Mouse (Mus musculus): ENCODE data around the gene Camkmt. TPM values are rescaled to one million over a fixed set of nuclear protein-coding genes. Genes with fewer than 3 reads are reported as not detected.

Gene Camkmt
- polyA plus RNA-seq, 1 experiment from 2014 or later, result 20.2 TPM

DNA sequence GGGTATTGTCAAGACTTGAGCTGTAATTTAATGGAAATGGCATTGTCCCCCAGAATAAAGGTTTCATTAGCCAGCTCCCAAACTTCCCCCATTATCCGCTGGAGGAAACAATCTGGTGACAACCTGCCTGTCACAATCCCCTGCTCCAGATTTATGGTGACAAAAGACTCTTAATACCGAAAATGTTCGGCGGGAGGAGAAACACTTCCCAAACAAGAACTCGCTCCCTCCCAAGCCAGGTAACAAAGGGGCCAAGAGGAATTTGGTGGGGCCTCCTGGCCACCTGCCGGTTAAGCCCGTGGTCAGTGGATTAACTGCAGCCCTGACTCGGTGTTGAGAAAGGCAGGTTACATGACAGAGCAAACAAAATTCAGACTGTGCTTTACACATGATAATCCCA is 383.5 kb downstream of the Camkmt start:
- Histone ChIP-seq H3K27ac (ENCODE audit: low read length) (no peak overlapping the region), H3K9ac (replicated peaks; ENCODE audit: low read depth, low read length) (no peak overlapping the region), H3K27me3 (replicated peaks; ENCODE audit: control insufficient read depth, insufficient read depth, low read length) (peaks cover 44% of the 10 kb centered on the region), H3K4me3 (replicated peaks; ENCODE audit: low read length) (no peak overlapping the region), H3K4me2 (ENCODE audit: low read length) (no peak overlapping the region), H3K36me3 (ENCODE audit: control insufficient read depth, insufficient read depth) (no peaks in the 10 kb centered on the region), H3K4me1 (replicated peaks; ENCODE audit: control insufficient read depth, insufficient read depth, low read length) (peaks cover 10% of the 10 kb centered on the region; the same call in 1 of the 2 replicates), H3K9me3 (ENCODE audit: control insufficient read depth, low read length) (peaks cover 2% of the 10 kb centered on the region)
- WGBS, result 5% methylated on average over 8 of the region's 8 CpGs
- no peak for ATAC-seq

- WGBS, result 90% methylated on average over 8 of the region's 8 CpGs
- Histone ChIP-seq H3K36me3 (ENCODE audit: control insufficient read depth, insufficient read depth) (no peaks in the 10 kb centered on the region), H3K27ac (ENCODE audit: low read length) (no peak overlapping the region), H3K9ac (replicated peaks; ENCODE audit: low read depth, low read length) (no peak overlapping the region), H3K27me3 (replicated peaks; ENCODE audit: control insufficient read depth, insufficient read depth, low read length) (peaks cover 30% of the 10 kb centered on the region), H3K4me3 (replicated peaks; ENCODE audit: low read length) (no peak overlapping the region), H3K9me3 (ENCODE audit: control insufficient read depth, low read length) (no peaks in the 10 kb centered on the region), H3K4me2 (ENCODE audit: low read length) (no peak overlapping the region), H3K4me1 (replicated peaks; ENCODE audit: control insufficient read depth, insufficient read depth, low read length) (peaks cover 15% of the 10 kb centered on the region)
- ATAC-seq, result no peak
These were observed 390.9 kb downstream of the Camkmt start for GRCm38 (mm10) chr17:85481241-85481640.

DNA sequence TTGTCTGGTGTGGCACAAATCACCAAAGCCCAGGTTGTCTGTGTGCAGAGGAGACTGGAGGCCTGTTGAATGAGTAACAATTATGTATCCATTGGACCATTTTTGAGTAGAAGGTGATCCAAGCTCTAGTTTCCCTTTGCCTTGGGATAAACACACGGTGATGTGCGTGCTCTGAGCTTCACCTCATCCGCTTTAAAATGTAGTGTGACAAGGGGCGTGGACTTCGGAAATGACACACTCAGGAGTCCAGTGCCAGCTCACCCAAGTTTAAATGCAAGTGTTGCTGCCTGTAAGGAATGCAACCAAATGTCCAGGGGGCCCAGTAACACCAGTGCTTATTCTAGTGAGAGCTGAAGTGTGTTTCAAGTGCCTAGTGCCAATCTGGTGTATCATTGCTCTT is 392.7 kb downstream of the Camkmt start:
- no peak overlapping the region for H3K4me2 ChIP-seq (ENCODE audit: low read length)
- H3K27me3 ChIP-seq (replicated peaks; ENCODE audit: control insufficient read depth, insufficient read depth, low read length), result peaks cover 32% of the 10 kb centered on the region
- H3K4me1 ChIP-seq (replicated peaks; ENCODE audit: control insufficient read depth, insufficient read depth, low read length), result peaks cover 22% of the 10 kb centered on the region
- H3K27ac ChIP-seq (ENCODE audit: low read length), result no peak overlapping the region
- no peaks in the 10 kb centered on the region for H3K36me3 ChIP-seq (ENCODE audit: control insufficient read depth, insufficient read depth)
- no peak overlapping the region for H3K4me3 ChIP-seq (replicated peaks; ENCODE audit: low read length)
- no peak overlapping the region for H3K9ac ChIP-seq (replicated peaks; ENCODE audit: low read depth, low read length)
- no peak for ATAC-seq
- WGBS, result 94% methylated on average over 5 of the region's 5 CpGs
- no peaks in the 10 kb centered on the region for H3K9me3 ChIP-seq (ENCODE audit: control insufficient read depth, low read length)

GRCm38 (mm10) chr17:85484015-85484414 is 393.7 kb downstream of the Camkmt start:
- no peak for ATAC-seq
- Histone ChIP-seq H3K27ac (ENCODE audit: low read length) (no peak overlapping the region), H3K4me2 (ENCODE audit: low read length) (no peak overlapping the region), H3K9me3 (ENCODE audit: control insufficient read depth, low read length) (no peaks in the 10 kb centered on the region), H3K36me3 (ENCODE audit: control insufficient read depth, insufficient read depth) (no peaks in the 10 kb centered on the region), H3K27me3 (replicated peaks; ENCODE audit: control insufficient read depth, insufficient read depth, low read length) (peaks cover 34% of the 10 kb centered on the region), H3K9ac (replicated peaks; ENCODE audit: low read depth, low read length) (no peak overlapping the region), H3K4me1 (replicated peaks; ENCODE audit: control insufficient read depth, insufficient read depth, low read length) (peaks cover 22% of the 10 kb centered on the region), H3K4me3 (replicated peaks; ENCODE audit: low read length) (no peak overlapping the region)
- 72% methylated on average over 8 of the region's 8 CpGs for WGBS

DNA sequence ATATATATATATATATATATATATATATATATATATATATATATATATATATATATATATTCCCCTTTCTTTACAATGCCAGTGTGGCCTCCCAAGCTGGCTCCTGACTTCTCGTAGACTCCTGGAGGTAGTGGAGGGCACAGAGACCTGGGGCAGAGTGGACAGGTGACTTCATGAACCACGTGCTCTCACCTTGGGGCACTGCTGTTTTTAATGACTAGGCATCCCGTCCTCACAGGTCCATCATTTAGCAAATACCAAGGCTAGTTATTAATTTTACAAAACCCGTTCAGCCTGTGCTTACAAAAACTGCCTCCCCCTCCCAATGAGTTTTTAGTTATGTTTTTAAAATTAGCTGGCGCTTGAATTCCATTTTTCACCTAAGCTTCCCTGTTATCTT is 394.2 kb downstream of the Camkmt start:
- no peaks in the 10 kb centered on the region for H3K9me3 ChIP-seq (ENCODE audit: control insufficient read depth, low read length)
- no peak overlapping the region; the same call in 1 of the 2 replicates for H3K4me2 ChIP-seq (ENCODE audit: low read length)
- no peaks in the 10 kb centered on the region for H3K36me3 ChIP-seq (ENCODE audit: control insufficient read depth, insufficient read depth)
- H3K4me3 ChIP-seq (replicated peaks; ENCODE audit: low read length), result no peak overlapping the region
- peaks cover 39% of the 10 kb centered on the region for H3K27me3 ChIP-seq (replicated peaks; ENCODE audit: control insufficient read depth, insufficient read depth, low read length)
- 47% methylated on average over 5 of the region's 5 CpGs for WGBS
- no peak overlapping the region for H3K27ac ChIP-seq (ENCODE audit: low read length)
- H3K4me1 ChIP-seq (replicated peaks; ENCODE audit: control insufficient read depth, insufficient read depth, low read length), result peaks cover 22% of the 10 kb centered on the region
- ATAC-seq, result no peak
- no peak overlapping the region for H3K9ac ChIP-seq (replicated peaks; ENCODE audit: low read depth, low read length)

- peak; percentile 79 for ATAC-seq
- Histone ChIP-seq H3K4me2 (ENCODE audit: low read length) (peak overlapping the region; percentile 57), H3K27ac (ENCODE audit: low read length) (no peak overlapping the region), H3K4me1 (replicated peaks; ENCODE audit: control insufficient read depth, insufficient read depth, low read length) (peaks cover 22% of the 10 kb centered on the region), H3K36me3 (ENCODE audit: control insufficient read depth, insufficient read depth) (no peaks in the 10 kb centered on the region), H3K9me3 (ENCODE audit: control insufficient read depth, low read length) (no peaks in the 10 kb centered on the region), H3K9ac (replicated peaks; ENCODE audit: low read depth, low read length) (peak overlapping the region; percentile 40), H3K4me3 (replicated peaks; ENCODE audit: low read length) (peak overlapping the region; percentile 38), H3K27me3 (replicated peaks; ENCODE audit: control insufficient read depth, insufficient read depth, low read length) (peaks cover 45% of the 10 kb centered on the region)
- under 1% methylated on average over 30 of the region's 30 CpGs for WGBS
These were observed 395.0 kb downstream of the Camkmt start for GRCm38 (mm10) chr17:85485065-85485945.

DNA sequence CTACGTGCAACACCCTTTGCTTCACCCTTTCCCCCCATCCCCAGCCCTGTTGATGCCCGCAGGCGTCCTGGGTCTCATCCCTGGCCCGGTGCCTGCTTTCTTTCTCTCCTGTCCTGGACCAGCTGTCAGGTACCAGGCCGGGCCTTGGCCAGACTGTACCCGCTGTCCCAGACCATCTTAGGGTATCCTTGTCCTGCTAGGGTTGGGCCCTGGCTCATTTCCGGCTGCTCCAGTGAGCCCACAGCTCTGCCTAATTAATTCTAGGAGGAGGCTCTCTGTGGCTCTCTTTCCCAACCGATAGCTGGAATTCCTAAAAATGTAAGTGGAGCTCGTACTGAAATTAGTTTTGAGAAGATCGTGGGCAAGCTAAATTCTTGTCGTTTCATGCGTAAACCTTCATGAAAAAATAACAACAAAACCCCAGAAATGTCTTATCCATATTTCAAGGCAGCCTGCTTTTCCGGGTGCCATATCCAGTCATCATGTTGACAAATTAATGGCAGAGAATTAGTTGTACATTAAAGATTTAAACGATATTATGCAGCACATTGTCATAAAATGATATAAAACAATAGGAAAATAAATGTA is 395.7 kb downstream of the Camkmt start:
- peak overlapping the region; percentile 57 for H3K4me2 ChIP-seq (ENCODE audit: low read length)
- no peaks in the 10 kb centered on the region for H3K9me3 ChIP-seq (ENCODE audit: control insufficient read depth, low read length)
- no peaks in the 10 kb centered on the region for H3K36me3 ChIP-seq (ENCODE audit: control insufficient read depth, insufficient read depth)
- 1% methylated on average over 14 of the region's 14 CpGs for WGBS
- ATAC-seq, result peak; percentile 52
- peak overlapping the region; percentile 38 for H3K4me3 ChIP-seq (replicated peaks; ENCODE audit: low read length)
- peaks cover 22% of the 10 kb centered on the region for H3K4me1 ChIP-seq (replicated peaks; ENCODE audit: control insufficient read depth, insufficient read depth, low read length)
- 0 out of 2 replicates have a peak overlapping the region, but pooled peaks have one; percentile 2 for H3K9ac ChIP-seq (replicated peaks; ENCODE audit: low read depth, low read length)
- H3K27ac ChIP-seq (ENCODE audit: low read length), result no peak overlapping the region
- H3K27me3 ChIP-seq (replicated peaks; ENCODE audit: control insufficient read depth, insufficient read depth, low read length), result peaks cover 49% of the 10 kb centered on the region

DNA sequence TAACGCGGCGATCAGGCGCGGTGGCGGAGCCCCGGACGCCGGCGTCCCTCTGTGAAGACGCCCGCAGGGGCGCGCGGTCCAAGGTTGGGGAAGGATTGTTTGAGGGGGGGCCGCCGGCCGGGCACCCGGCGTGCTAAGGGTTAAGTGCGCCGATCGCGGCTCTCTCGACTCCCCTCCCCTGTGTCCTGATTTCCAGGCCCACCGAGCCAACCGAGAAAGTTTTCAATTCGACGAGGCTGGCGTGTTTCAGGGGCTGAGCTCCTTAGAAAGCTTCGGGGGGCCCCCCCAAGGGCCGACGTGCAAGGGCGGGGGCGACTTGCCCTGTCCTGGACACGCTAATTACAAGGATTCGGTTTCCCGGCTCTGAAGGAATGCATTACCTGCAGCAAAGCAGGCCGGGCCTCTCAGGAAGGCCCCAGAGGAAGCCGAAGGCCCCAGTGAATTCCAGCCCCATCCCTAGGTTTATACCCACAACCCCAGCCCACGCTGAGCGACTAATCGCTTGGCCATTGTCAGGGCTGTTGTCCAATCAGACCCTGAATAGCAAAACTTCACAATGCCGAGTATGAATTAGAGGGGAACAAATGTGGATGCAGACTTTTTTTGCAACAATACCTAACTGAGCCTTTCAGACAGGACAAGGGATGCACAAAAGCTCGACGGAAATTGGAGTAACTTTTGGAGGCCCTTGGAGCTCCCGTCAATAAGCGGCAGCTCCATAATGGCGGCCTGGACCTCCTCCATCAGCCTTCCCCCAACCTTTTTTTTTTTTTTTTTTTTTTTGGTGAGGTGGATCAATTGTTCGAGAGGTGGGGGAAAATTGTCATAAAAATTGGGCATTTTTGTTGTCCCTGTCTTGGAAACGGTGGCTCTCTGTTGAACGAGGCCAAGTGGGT is 396.5 kb downstream of the Camkmt start:
- Histone ChIP-seq H3K9me3 (ENCODE audit: control insufficient read depth, low read length) (no peaks in the 10 kb centered on the region), H3K27me3 (replicated peaks; ENCODE audit: control insufficient read depth, insufficient read depth, low read length) (peaks cover 54% of the 10 kb centered on the region), H3K27ac (ENCODE audit: low read length) (no peak overlapping the region), H3K4me1 (replicated peaks; ENCODE audit: control insufficient read depth, insufficient read depth, low read length) (peaks cover 22% of the 10 kb centered on the region), H3K9ac (replicated peaks; ENCODE audit: low read depth, low read length) (no peak overlapping the region), H3K36me3 (ENCODE audit: control insufficient read depth, insufficient read depth) (no peaks in the 10 kb centered on the region), H3K4me3 (replicated peaks; ENCODE audit: low read length) (peak overlapping the region; percentile 38), H3K4me2 (ENCODE audit: low read length) (peak overlapping the region; percentile 57)
- WGBS, result 3% methylated on average over 52 of the region's 52 CpGs
- no peak for ATAC-seq

DNA sequence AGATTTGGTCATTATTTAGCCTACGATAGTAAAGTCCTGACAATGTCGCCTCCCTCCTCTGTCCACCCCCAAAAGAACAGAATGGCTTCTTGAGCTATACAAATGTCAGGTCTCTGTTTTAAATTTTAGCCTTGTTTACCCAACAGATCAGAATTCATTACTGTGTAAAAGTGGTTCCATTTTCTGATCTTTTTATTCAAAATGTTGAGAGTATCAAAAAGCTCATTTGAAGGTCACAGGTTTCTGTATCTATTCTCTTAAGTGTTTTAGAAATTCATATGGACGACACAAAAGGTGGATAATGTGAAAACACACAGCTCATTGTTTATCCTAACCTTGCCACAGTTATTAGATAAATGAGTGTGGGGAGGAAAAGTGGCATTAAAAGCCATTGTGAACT is 397.2 kb downstream of the Camkmt start:
- H3K4me1 ChIP-seq (replicated peaks; ENCODE audit: control insufficient read depth, insufficient read depth, low read length), result peaks cover 22% of the 10 kb centered on the region
- no peaks in the 10 kb centered on the region for H3K9me3 ChIP-seq (ENCODE audit: control insufficient read depth, low read length)
- no peak overlapping the region for H3K9ac ChIP-seq (replicated peaks; ENCODE audit: low read depth, low read length)
- peaks cover 51% of the 10 kb centered on the region for H3K27me3 ChIP-seq (replicated peaks; ENCODE audit: control insufficient read depth, insufficient read depth, low read length)
- no peaks in the 10 kb centered on the region for H3K36me3 ChIP-seq (ENCODE audit: control insufficient read depth, insufficient read depth)
- WGBS, result 40% methylated on average over 3 of the region's 3 CpGs
- no peak overlapping the region for H3K27ac ChIP-seq (ENCODE audit: low read length)
- H3K4me2 ChIP-seq (ENCODE audit: low read length), result no peak overlapping the region
- H3K4me3 ChIP-seq (replicated peaks; ENCODE audit: low read length), result no peak overlapping the region
- no peak for ATAC-seq
